Mouse (Mus musculus) adrenal gland, adult 18-20 months (tissue): ENCODE measurements around the gene Otp. TPM values are rescaled to one million over a fixed set of nuclear protein-coding genes. Genes with fewer than 3 reads are reported as not detected.

Source experiments
- total RNA-seq, 2 experiments: library from RNA; stranded (reverse); gene quantifications; 1 replicate in 1 of 2; 2 replicates in 1 of 2; pipeline ENCODE4 v1.2.3; 2021

The Otp gene
- total RNA-seq, 2 experiments from 2014 or later = not detected

Other genes with a start within 250 kb of the Otp start
- gene Tbca, start 86.7 kb upstream of the Otp start, total RNA-seq = 100 to 1,000 TPM; 204 to 227 TPM
- gene Wdr41, start 100.7 kb downstream of the Otp start, total RNA-seq = 10 to 100 TPM; 16.9 to 18.4 TPM